Mouse (Mus musculus) testis, adult 2 months (tissue): ENCODE measurements around the gene Nras. TPM values are rescaled to one million over a fixed set of nuclear protein-coding genes. Genes with fewer than 3 reads are reported as not detected.

Experiments used
- H3K27ac ChIP-seq: fragments of 200-500 bp; 2 replicates; pipeline ENCODE4 v1.5.1; 2012; ENCODE audit warnings: low read depth, low read length; ENCODE audit not compliant: control insufficient read depth, insufficient read depth
- H3K27me3 ChIP-seq: fragments of 200-500 bp; 2 replicates; pipeline ENCODE4 v1.6.1; 2012; ENCODE audit warnings: mild to moderate bottlenecking, low read length, moderate library complexity; ENCODE audit not compliant: control insufficient read depth, insufficient read depth
- H3K36me3 ChIP-seq: fragments of 200-500 bp; 2 replicates; pipeline ENCODE4 v1.6.1; 2012; ENCODE audit warnings: mild to moderate bottlenecking, low read length; ENCODE audit not compliant: control insufficient read depth, insufficient read depth
- H3K4me1 ChIP-seq: fragments of 200-500 bp; 2 replicates; pipeline ENCODE4 v1.6.1; 2012; ENCODE audit warnings: low read length; ENCODE audit not compliant: control insufficient read depth, insufficient read depth
- H3K4me3 ChIP-seq: fragments of 200-500 bp; 2 replicates; pipeline ENCODE4 v1.5.1; 2012; ENCODE audit warnings: low read depth, mild to moderate bottlenecking, low read length, moderate library complexity, mixed read lengths; ENCODE audit not compliant: control insufficient read depth
- CTCF ChIP-seq: fragments of 200-500 bp; IDR thresholded peaks from 2 replicates; pipeline ENCODE4 v1.5.1; 2012; ENCODE audit warnings: low read depth, mild to moderate bottlenecking, inconsistent platforms, low read length, moderate library complexity; ENCODE audit not compliant: control insufficient read depth, insufficient read depth, insufficient replicate concordance
- POLR2A ChIP-seq: fragments of 200-500 bp; IDR thresholded peaks from 2 replicates; pipeline ENCODE4 v1.6.1; 2012; ENCODE audit warnings: low read depth, mild to moderate bottlenecking, inconsistent platforms, low read length, moderate library complexity; ENCODE audit not compliant: control insufficient read depth
- polyA plus RNA-seq: library from polyadenylated mRNA; depleted of rRNA; stranded (reverse); fragments of >200 nt; gene quantifications from 2 replicates; pipeline ENCODE4 v1.2.3, GENCODE M21; 2012

The Nras gene
- polyA plus RNA-seq, 1 experiment = 72.3 TPM

DNA sequence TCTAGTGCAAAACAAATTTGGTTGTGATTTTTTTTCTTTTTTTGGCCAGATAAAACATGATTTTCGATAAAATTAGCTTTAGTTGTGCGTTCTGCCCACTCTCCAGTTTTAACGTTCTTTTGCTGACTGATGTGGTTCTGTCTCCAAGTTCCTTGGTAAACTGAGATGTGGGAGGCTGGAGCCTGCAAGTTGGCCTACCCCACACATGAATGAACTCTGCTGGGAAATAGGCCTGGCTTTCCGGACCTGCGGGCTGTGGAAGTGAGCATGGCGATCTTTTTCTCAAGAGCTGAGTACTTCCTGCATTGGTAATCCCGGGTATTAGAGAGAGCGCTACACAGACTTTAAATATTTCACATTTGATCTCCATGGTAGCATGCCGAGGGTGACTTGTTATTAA, 17.8 kb downstream of the Nras start:
- H3K4me1 ChIP-seq = no peaks in the 10 kb centered on the region
- no peak overlapping the region for H3K4me3 ChIP-seq
- H3K27ac ChIP-seq = no peak overlapping the region
- TF ChIP-seq CTCF (no peak), POLR2A (no peak)
- H3K36me3 ChIP-seq = no peaks in the 10 kb centered on the region
- H3K27me3 ChIP-seq = no peaks in the 10 kb centered on the region

DNA sequence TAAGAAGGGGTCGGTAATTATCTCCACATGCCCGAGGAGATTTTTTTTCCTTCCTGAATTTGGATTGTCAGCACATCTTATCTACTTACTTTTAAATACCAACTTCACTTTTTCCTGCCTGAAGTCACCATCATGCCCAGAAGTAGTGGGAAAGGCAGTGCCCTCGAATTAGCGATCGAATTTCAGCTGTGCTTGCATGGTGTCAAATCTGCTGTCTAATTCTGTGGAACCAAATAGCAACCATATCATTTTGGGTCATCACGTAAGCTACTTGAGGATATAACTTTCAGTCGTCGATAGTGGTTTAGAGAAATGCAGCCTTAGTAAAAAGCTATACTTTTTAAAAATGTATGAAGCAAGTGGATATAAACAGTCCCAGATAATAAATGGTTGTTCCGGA, 18.4 kb downstream of the Nras start:
- H3K27ac ChIP-seq = no peak overlapping the region
- no peak overlapping the region for H3K4me3 ChIP-seq
- no peaks in the 10 kb centered on the region for H3K27me3 ChIP-seq
- TF ChIP-seq POLR2A = no peak
- TF ChIP-seq CTCF = no peak
- no peaks in the 10 kb centered on the region for H3K4me1 ChIP-seq
- H3K36me3 ChIP-seq = no peaks in the 10 kb centered on the region

DNA sequence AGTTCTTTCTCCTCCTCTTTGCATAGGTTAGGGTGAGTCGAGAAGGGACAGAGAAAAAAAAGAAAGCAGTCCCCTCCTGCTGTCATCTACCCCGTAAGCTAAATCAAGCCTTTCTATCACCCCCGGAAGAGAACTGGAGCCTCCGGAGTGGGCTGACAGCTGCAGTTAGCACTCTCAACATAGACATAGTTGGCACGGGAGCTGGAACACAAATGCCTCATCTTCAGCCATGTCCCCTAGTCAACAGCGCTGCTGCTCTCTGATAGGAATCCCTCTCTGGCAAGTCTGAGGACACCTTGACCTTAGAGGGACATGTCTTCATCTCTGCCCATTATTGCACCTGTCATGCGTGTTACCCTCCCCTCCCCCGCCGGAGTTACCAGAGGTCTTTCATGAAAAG, 21.2 kb downstream of the Nras start:
- no peak overlapping the region for H3K4me3 ChIP-seq
- no peak overlapping the region for H3K27ac ChIP-seq
- no peaks in the 10 kb centered on the region for H3K27me3 ChIP-seq
- no peaks in the 10 kb centered on the region for H3K36me3 ChIP-seq
- no peaks in the 10 kb centered on the region for H3K4me1 ChIP-seq
- TF ChIP-seq POLR2A (no peak), CTCF (no peak)

DNA sequence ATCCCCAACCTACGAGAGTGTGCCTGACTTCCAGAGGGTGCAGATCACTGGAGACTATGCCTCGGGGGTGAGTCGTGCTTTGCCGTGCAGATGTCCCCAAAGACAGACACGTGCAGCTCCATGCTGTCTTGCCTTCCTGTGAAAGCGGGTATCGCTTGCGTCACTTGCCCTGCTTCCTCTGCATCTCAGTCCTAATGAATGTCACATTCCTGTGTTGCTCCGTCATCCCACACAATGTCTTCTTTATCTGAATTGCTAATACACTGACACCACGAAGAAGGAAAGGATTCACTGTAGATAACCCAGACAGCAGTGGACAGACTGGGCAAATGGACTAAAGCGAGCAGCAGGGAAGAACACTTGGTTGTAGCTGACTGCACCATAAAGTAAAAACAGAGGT, 23.0 kb downstream of the Nras start:
- no peaks in the 10 kb centered on the region for H3K36me3 ChIP-seq
- H3K4me3 ChIP-seq = no peak overlapping the region
- no peak for TF ChIP-seq CTCF

DNA sequence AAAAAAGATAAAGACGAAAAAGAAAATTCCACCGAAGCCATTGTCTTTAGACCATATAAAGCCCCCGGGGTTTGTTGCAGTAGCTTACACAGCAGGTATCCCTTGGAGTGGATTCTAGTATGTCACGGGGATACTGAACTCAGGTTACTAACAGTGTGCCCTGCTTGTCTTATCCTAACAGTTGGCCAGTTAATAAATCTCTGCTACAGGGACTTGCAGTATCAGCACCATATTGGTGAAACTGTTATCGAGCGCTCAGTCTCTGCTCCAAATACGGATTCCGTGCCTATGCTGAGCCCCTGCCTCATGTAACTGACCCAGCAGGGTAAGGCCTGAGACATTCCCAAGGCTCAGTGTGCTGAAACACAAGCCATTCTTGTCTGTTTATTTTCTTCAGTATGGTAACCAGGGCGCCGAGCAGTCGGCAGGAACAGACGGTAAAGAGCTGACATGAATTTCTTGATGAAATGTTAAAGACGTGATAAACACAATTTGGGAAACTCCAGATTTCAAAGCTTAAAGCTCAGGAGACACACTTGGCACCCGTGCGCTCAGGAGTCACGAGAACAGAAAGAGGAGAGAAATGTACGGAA, 23.9 kb downstream of the Nras start:
- Histone ChIP-seq H3K27me3 (no peaks in the 10 kb centered on the region), H3K4me3 (no peak overlapping the region), H3K27ac (no peak overlapping the region), H3K4me1 (no peaks in the 10 kb centered on the region), H3K36me3 (no peaks in the 10 kb centered on the region)
- TF ChIP-seq POLR2A = no peak
- TF ChIP-seq CTCF = no peak

More for the DNA sequence above, 23.0 kb downstream of the Nras start:
- H3K27ac ChIP-seq = no peak overlapping the region
- no peaks in the 10 kb centered on the region for H3K27me3 ChIP-seq
- no peaks in the 10 kb centered on the region for H3K4me1 ChIP-seq

DNA sequence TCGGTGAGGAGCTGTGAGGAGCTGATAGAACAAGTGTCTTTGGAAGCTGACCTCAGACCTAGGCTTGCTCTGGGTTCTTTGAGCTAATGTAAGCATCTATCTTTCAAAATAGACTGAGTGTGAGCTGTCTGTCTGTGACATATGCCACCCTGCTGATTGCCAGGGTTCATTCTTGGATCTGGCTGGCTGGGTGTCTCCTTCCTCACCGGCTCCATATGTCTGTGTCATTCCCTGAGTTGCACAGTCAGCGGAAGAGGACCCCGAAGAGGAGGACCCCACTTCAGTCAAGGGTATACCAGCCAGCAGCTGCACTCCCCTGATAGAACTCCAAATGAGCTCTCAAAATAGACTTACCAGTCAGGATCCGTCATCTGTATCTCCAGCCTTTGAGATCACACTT, 24.7 kb downstream of the Nras start:
- H3K36me3 ChIP-seq = no peaks in the 10 kb centered on the region
- no peaks in the 10 kb centered on the region for H3K4me1 ChIP-seq
- no peaks in the 10 kb centered on the region for H3K27me3 ChIP-seq
- no peak overlapping the region for H3K27ac ChIP-seq
- TF ChIP-seq POLR2A = no peak
- no peak overlapping the region for H3K4me3 ChIP-seq

DNA sequence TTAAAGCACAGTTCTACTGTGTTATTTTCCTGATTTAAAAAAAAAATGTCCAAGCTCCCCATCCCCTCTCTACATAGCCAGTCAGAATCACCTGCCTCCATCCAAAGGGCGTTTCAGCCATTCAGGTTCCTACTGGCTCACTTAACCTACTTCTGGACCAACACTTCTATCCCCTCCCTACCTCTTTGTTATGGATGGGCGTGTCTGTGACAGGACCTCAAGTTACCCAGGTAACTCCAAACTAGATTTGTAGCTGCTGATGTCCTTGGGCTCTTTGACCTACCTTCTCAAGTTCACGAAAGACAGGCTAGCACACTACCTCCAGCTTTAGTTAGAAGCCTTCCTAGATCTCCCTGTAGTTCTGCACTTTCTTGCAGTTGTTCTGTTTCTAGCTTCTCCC, 27.9 kb downstream of the Nras start:
- TF ChIP-seq POLR2A (no peak), CTCF (no peak)

DNA sequence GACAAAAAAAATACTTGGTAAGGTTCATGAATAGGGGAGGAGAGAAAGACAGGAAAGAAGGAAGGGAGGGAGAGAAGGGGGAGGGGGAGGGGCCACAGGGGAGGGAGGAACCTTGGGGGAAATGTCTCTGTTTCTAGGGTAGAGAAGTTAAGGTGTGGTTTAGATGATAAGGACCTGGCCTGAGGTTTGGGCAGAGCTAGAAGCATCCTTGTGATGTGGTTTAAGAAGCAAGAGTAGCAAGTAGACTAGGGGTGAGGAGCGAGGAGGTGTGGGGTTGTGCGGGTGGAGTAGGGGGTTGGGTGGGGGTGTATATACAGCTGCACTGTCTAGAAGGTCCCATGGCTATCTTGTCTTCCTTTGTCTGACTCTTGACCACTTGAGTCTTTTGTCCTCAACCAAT, 33.7 kb downstream of the Nras start:
- no peak overlapping the region for H3K4me3 ChIP-seq
- H3K27ac ChIP-seq = no peak overlapping the region

More for the DNA sequence above, 27.9 kb downstream of the Nras start:
- Histone ChIP-seq H3K4me1 (no peaks in the 10 kb centered on the region), H3K36me3 (no peaks in the 10 kb centered on the region), H3K27me3 (no peaks in the 10 kb centered on the region), H3K4me3 (no peak overlapping the region), H3K27ac (no peak overlapping the region)

More for the DNA sequence above, 33.7 kb downstream of the Nras start:
- H3K36me3 ChIP-seq = no peaks in the 10 kb centered on the region
- H3K27me3 ChIP-seq = no peaks in the 10 kb centered on the region
- TF ChIP-seq POLR2A (no peak), CTCF (no peak)
- no peaks in the 10 kb centered on the region for H3K4me1 ChIP-seq
